Mouse (Mus musculus) lung, adult 18-20 months (tissue): ENCODE data around the gene Gm20695.

Source experiments
- DNase-seq, 2 experiments: peaks; one replicate each; pipeline ENCODE4 v3.0.0; 2022; ENCODE audit warnings: mixed read lengths in 2 of 2

The Gm20695 gene

DNA sequence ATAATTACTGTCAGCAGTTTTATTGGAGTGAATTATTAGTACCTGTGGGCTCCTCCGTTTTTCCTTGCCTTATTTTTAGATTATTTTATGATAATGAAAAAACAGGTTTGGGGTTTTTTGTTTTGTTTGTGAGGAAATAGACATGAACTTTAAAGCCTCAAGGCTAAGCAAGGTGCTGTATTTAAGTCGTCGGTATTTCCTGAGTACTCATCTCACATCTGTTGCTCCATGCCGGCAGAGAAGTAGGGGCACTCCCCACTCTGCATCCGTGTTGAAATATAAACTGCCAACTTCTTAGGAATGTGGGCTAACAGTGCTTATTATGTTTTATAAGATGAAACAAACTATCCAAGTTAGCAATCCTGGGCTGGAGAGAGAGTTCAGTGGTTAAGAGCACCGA lies 11.6 kb downstream of the Gm20695 start:
- no peak for DNase-seq

DNA sequence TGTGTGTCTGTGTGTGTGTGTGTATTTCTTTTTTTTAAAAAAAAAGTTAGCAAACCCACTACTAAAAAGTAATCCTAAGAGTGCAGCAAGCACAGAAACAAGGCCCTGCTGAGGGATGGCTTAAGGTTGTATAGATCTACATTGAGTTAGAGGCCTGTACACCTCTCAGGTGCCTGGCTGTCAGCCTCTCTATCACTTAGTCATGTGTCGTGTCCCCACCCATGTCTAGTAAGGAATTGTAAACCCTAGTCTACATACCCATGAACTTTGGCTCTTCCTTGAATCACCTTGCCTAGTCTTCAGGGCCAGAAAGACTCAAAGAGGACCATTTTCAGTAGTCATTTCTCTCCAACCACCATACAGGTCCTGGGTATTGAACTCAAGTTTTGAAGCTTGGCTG lies 12.1 kb downstream of the Gm20695 start:
- no peak for DNase-seq

DNA sequence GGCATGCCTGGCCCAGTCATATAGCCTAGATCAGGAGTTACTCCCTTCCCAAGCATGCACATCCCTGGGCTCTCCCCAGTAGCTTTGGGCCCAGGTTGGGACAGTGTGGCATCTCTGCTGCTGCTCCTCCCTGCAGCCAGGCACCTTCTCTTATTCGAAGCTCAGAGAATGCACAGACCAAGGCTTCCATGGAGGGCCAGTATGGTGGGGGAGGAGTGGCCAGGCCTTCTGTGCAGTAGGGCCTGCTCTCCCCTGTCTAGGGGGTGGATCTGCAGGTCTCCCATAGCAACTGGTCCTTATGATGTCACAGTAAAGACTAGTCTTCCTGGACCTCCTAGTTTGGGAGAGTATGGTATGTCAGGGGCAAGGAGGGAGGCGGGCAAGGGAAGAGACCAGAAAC lies 23.0 kb downstream of the Gm20695 start:
- DNase-seq, result no peak

DNA sequence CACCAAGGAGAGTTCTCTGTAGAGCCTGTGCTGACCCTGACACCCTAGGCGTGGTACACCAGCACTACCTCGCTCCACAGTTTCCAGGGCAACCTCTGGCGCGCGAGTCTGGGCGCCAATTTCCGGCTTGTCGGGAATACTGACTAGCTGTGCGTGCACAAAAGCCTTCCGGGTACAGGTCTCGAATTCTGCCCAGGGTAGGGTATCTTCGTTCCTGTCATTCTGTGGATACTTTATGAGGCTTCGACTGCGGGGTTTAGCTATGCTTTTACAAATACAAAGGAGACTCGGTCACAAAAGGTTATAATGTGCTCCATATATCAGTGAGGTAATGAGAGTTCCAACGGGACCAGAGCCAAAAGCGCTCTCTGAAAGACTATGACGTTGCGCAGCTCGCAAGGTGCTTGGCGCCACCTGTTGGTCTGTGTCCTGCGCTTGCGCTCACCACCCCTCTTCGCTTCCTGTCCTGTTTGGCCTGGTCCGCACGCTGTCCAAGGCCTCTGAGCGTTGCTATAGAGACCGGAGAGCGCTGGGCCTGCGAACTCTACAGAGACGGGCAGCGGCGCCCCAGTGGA lies 24.2 kb downstream of the Gm20695 start, which contains the start of the genes 1700037C18Rik and Cluap1:
1700037C18Rik (minus strand) TSS at position 153 of the 575 bp plus-strand sequence.
Cluap1 (plus strand) TSS at position 265 of the 575 bp plus-strand sequence.
- peak; percentile 94 to 95 for DNase-seq

DNA sequence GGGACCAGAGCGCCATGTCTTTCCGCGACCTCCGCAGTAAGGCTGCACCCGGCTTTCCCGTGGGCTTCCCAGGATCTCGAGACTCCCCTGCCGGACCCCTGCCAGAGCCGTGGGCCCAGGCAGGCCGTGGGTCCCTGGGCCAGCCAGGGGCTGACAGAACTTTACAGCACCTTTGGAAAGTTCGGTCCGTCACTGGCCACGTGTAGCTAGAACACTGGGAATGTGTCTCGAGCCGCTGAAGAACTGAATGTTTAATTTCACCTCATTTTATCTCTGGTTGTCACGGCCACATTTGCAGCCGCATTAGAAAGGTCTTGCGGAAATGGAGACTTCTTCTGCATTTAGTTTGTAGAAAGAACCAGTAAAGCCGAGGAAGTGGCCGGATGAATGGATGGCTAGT lies 24.7 kb downstream of the Gm20695 start:
- no peak for DNase-seq

DNA sequence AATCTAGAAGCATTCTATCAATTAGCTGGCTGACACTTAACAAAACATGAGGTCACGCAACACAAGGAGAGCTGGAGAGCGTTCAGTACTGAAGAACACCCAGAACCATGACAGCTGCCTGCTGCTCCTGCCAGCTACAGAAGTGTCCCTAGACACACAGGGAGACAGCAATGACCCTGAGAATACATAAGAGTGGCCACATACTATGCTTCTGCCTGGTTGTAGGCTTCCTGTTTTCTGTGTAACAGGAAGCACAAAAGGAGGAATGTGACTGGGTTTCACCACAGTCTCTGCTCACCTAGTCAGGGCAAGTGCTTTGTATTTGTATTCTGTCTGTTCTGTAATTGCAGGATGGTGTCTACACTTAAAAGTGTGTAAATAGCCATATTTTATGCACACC lies 36.3 kb downstream of the Gm20695 start:
- DNase-seq, result no peak

DNA sequence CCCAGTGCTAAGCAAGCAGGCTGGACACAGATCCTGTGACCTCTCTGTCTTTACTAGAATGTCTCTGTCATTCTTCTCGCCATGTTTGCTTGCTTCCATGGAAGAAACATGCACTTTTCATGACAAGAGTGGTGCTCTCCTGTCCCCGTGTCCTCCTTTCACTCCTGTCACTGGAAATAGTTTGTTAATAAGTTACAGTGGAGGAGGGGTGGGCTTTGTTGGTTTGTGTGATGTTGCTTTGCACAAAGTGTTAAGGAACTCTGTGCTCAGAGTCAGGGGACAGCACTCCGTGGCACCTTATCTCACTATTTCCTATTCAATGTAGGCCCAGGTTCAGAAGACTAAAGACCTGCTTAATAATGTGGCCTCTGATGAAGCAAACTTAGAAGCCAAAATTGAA lies 39.1 kb downstream of the Gm20695 start:
- no peak for DNase-seq

DNA sequence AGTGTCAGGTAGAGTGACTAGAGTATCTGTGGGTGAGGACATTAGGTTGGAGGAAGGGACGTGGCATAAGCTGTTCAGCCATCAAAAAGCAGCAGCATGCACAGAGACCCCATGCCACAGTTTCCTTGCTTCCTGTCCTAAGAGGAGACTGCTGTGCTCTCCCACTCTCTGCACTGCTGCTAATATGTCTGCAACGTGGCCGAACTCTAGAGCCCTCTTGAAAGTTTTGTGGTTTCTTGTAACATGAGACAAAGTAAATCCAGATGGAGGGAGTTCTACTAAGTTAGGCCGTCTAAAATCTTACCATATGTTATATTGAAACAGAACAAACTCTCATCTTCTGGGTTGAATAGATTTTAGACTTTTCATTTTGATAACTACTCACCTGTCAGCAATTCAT lies 39.5 kb downstream of the Gm20695 start:
- DNase-seq, result peak; percentile 32 to 52

DNA sequence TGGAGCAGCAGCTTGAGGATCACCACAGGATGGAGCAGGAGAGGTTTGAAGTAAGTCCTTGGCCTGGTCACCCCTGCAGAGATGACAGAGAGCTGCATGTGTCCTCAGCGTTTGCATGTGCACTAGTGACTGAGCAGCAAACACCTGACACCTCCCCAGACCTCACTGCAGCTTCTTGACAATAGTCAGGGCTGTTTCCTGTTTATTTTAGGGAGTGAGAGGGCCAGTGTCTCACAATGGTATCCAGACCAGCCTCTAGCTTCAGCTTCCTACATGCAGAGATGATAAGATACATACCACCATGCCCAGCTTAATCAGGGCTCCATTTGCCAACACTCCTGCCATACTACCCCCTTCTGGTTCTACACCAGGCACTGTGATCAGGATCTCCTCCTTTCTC lies 44.1 kb downstream of the Gm20695 start:
- DNase-seq, result no peak

DNA sequence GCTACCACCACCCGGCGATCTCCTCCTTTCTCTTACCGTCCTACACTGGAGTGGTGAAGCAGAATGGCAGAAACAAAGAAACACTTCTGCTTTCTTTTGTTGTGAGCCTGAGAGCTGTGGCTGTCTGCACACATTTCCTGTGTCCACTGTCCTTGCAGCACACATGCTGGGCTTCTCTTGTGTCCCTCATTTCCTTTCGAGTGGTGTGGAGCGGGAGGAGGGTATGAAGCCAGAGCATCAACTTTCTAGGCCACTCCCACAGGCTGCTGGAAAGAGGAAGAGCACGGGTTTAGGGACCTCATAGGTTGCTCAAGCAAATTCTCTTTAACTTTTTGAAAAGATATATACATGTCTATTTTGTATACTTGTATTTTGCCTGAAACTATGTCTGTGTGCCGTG lies 44.7 kb downstream of the Gm20695 start:
- DNase-seq, result no peak

DNA sequence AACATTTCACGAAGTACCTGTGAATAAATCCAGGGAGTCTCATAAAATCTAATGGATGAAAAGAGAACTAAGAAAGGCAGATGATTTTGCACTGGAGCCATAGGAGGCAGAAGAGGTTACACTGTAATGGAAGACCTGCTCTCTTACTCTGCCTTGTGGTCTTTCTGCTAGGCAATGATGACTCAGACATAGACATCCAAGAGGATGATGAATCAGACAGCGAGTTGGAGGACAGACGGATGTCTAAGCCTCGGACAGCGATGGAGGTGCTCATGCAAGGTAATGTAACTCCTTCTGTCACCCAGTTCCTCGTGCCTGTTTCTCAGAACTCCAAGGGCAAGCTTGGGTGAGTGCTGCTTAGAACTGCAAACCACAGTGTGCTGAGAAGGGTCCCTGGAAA lies 49.1 kb downstream of the Gm20695 start:
- DNase-seq, result no peak

DNA sequence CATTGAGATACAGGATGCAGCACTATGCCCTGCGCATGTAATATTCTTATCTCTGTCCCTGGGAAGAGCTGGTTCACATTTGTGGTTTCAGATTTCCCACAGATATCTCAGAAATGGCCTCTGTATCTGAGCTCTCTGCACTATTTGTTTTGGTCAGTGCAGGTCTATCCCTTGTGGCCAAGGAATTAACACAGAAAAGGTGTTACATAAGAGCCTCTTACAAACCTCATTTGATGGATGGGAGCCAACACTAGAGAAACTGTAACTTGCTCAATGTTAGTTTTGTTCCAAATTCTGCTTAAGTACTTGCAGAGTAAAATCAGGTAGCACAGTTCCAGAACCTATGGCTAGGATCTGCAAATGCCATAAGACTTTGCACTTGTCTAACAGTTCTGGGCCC lies 49.6 kb downstream of the Gm20695 start:
- DNase-seq, result peak in 1 of 2 experiments; percentile 65

DNA sequence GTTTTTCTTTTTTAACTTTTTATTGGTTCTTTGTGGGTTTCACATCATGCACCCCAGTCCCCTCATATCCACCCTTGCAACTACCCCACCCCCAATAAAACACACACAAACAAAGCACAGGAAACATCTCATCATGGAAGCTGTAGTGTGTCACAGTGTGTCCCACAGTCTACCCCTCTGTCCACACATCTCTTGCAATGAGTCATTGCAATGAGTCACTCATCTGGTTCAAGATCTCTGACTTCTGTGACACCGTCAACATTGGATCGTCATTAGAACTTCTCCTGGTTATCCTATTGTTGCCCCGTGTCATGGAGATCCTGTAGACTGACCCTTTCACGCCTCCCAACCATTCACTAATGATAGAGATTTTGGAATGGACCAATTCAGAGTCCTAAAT lies 50.3 kb downstream of the Gm20695 start:
- DNase-seq, result no peak

DNA sequence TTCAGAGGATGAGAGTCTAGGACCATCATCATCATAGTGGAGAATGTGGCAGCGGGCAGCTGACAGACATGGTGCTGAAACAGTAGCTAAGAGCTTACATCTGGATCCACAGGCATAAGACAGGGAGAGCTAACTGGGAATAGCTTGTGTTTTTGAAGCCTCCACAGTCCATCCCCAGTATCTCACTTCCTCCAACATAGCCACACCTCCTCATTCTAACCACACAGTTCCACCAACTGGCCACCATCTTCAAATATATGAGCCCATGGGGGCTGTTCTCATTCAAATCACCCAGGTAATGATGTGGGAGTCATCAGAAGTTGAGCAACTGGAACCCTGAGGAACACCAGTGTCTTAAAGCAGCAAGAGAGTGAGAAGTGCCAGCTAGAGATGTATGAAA lies 66.7 kb downstream of the Gm20695 start:
- no peak for DNase-seq

DNA sequence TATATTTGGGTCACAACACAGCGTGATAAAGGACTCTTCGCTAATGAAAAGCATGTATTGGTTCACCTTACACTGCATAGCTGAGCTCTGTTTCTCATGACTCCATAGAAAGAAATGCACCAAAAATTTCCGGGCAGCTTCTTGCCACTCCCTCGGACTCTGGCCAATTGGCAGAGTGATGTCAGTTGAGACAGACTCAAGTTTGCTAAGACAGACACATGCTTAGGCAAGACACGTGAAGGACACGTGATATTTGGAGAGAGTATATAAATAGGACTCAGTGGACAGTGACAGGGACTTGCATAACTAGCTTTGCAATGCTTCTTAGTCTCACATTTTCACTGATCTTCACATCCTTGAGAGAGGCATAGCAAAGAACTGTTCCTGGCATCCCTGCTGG lies 71.9 kb downstream of the Gm20695 start:
- DNase-seq, result peak; percentile 63 to 68

DNA sequence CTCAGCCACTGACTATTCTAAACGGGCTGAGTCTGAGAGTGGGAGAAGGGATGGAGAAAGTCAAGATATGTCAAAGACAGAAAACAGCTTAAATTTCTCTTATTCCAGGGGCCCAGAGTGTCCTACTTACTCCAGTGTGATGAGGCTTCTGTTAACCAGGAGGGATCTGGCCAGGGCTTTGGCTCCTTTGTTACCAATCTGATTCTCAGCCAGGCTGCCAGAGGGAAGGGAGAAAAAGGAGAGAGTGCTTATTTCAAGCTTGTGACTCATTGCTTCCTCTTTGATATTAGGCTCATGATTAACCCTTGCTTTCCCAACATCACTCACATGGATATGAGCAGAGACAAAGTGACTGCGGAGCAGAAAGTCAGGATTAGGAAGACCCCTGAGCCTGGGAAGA lies 74.8 kb downstream of the Gm20695 start:
- no peak for DNase-seq

DNA sequence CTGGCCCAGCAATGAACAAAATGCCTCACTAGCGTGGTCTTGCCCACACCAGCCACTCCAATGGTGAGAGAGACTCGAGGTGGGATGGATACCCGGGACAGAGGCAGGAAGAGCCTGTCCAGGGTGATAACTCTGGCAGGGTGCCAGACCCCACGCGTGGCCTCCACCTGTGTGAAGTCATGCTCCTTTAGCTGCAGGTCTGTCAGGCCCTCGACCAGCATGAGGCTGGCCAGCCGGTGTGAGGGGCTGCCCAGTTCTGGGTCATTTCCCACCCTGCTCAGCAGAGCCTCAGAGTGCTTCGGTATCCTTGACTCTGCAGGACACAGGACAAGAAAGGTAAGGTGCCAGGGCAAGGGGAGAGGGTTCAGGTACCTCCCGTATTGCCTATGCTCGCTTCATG lies 80.5 kb downstream of the Gm20695 start:
- no peak for DNase-seq

DNA sequence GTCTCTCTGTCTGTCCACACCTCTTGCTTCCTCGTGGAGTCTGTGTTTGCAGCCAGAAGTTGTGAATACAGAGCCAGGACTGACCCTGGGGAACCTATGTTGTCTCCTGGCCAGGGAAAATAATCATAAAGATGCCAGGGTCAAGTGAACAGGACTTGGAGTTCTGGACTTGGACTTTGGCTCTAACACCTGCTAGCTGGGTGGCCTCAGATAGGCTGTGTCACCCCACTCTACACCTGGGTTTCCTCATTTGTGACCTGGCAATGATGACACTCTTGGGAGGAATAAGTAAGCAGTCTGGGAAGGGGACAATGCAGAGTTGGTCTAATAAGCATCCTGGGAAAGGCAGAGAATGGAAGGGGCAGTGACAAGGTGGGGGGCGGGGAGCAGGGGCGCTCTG lies 81.1 kb downstream of the Gm20695 start:
- DNase-seq, result no peak
